Mouse (Mus musculus): ENCODE data around the gene Syvn1. TPM values are rescaled to one million over a fixed set of nuclear protein-coding genes. Genes with fewer than 3 reads are reported as not detected.

The Syvn1 gene
- polyA plus RNA-seq, 1 experiment from 2014 or later: 18.5 TPM

DNA sequence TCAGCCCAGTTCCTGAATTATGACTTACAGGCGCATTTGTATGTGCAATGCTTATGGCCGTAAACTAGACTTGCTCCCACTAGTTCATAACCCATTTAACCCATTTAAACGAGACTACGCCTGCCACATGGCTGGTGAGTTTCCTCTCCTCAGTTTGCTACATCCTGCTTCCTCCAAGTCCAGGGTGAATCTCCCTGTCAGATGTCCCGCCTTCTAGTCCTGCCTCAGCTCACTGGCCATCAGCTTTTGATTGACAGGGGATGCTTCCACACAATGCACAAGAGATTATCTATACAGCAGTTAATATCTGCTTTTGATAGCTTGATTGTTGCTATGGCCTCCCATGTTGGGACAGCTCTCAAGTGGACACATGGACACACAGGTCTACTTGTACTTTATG is 7.9 kb downstream of the Syvn1 start:
- Histone ChIP-seq H3K27me3 (ENCODE audit: control insufficient read depth, insufficient read depth, low read length) (no peaks in the 10 kb centered on the region), H3K9ac (ENCODE audit: low read length) (no peak overlapping the region), H3K36me3 (ENCODE audit: control insufficient read depth, insufficient read depth, low read length) (peaks cover 32% of the 10 kb centered on the region), H3K4me2 (replicated peaks; ENCODE audit: low read depth) (no peak overlapping the region), H3K27ac (replicated peaks) (no peak overlapping the region), H3K4me3 (ENCODE audit: low read depth, low read length) (no peak overlapping the region), H3K4me1 (replicated peaks; ENCODE audit: control insufficient read depth, insufficient read depth) (no peaks in the 10 kb centered on the region; the same call in 1 of the 2 replicates), H3K9me3 (ENCODE audit: control insufficient read depth, low read length) (no peaks in the 10 kb centered on the region)
- ATAC-seq (ENCODE audit: low FRiP score, low TSS enrichment) (no peak), DNase-seq (ENCODE audit: low spot score) (no peak)
- 77% methylated on average over 5 of the region's 5 CpGs for WGBS
- no peak for TF ChIP-seq CTCF (IDR thresholded peaks at IDR 0.05; ENCODE audit: low read depth)

- TF ChIP-seq CTCF (IDR thresholded peaks at IDR 0.05; ENCODE audit: low read depth) (no peak), EP300 (optimal IDR thresholded peaks at IDR 0.05) (no peak)
- no peak for ATAC-seq (ENCODE audit: low FRiP score, low TSS enrichment)
- H3K36me3 ChIP-seq (ENCODE audit: control insufficient read depth, insufficient read depth, low read length): peaks cover 11% of the 10 kb centered on the region
Observed at GRCm38 (mm10) chr19:6056696-6057095, 10.3 kb downstream of the Syvn1 start.

GRCm38 (mm10) chr19:6057313-6058096 is 11.1 kb downstream of the Syvn1 start, which contains the start of the genes Mrpl49 and Fau:
TSS of gene Mrpl49 (minus strand) at chr19:6057785.
TSS of gene Fau (plus strand) at chr19:6057844.
- DNase-seq (ENCODE audit: low spot score) (peak; percentile 99), ATAC-seq (ENCODE audit: low FRiP score, low TSS enrichment) (peak; percentile 85)
- no peaks in the 10 kb centered on the region for H3K9me3 ChIP-seq (ENCODE audit: control insufficient read depth, low read length)
- H3K4me1 ChIP-seq (replicated peaks; ENCODE audit: control insufficient read depth, insufficient read depth): peaks cover 3% of the 10 kb centered on the region
- H3K4me3 ChIP-seq (ENCODE audit: low read depth, low read length): peak within 1 kb of the TSS; percentile 76
- peak within 1 kb of the TSS; percentile 87 for H3K27ac ChIP-seq (replicated peaks)
- H3K36me3 ChIP-seq (ENCODE audit: control insufficient read depth, insufficient read depth, low read length): peaks cover 4% of the 10 kb centered on the region
- H3K9ac ChIP-seq (ENCODE audit: low read length): peak within 1 kb of the TSS; percentile 89
- H3K27me3 ChIP-seq (ENCODE audit: control insufficient read depth, insufficient read depth, low read length): no peaks in the 10 kb centered on the region
- TF ChIP-seq EP300 (optimal IDR thresholded peaks at IDR 0.05) (no peak), CTCF (IDR thresholded peaks at IDR 0.05; ENCODE audit: low read depth) (no peak)
- under 1% methylated on average over 61 of the region's 63 CpGs for WGBS
- H3K4me2 ChIP-seq (replicated peaks; ENCODE audit: low read depth): peak within 1 kb of the TSS; percentile 81

More at GRCm38 (mm10) chr19:6056696-6057095, 10.3 kb downstream of the Syvn1 start:
- DNase-seq (ENCODE audit: low spot score): no peak
- no peaks in the 10 kb centered on the region for H3K27me3 ChIP-seq (ENCODE audit: control insufficient read depth, insufficient read depth, low read length)
- peak overlapping the region; percentile 81 for H3K4me2 ChIP-seq (replicated peaks; ENCODE audit: low read depth)
- no peaks in the 10 kb centered on the region; the same call in 1 of the 2 replicates for H3K4me1 ChIP-seq (replicated peaks; ENCODE audit: control insufficient read depth, insufficient read depth)
- H3K9me3 ChIP-seq (ENCODE audit: control insufficient read depth, low read length): no peaks in the 10 kb centered on the region
- WGBS: 39% methylated on average over 4 of the region's 4 CpGs
- H3K4me3 ChIP-seq (ENCODE audit: low read depth, low read length): peak overlapping the region; percentile 76
- H3K27ac ChIP-seq (replicated peaks): no peak overlapping the region
- H3K9ac ChIP-seq (ENCODE audit: low read length): peak overlapping the region; percentile 32; the same call in 1 of the 2 replicates

GRCm38 (mm10) chr19:6058513-6058912 is 12.1 kb downstream of the Syvn1 start:
- H3K36me3 ChIP-seq (ENCODE audit: control insufficient read depth, insufficient read depth, low read length): no peaks in the 10 kb centered on the region; the same call in none of the 2 replicates
- peak overlapping the region; percentile 89 for H3K9ac ChIP-seq (ENCODE audit: low read length)
- no peaks in the 10 kb centered on the region for H3K27me3 ChIP-seq (ENCODE audit: control insufficient read depth, insufficient read depth, low read length)
- H3K27ac ChIP-seq (replicated peaks): peak overlapping the region; percentile 87
- TF ChIP-seq CTCF (IDR thresholded peaks at IDR 0.05; ENCODE audit: low read depth) (no peak), EP300 (optimal IDR thresholded peaks at IDR 0.05) (no peak)
- H3K9me3 ChIP-seq (ENCODE audit: control insufficient read depth, low read length): no peaks in the 10 kb centered on the region
- H3K4me3 ChIP-seq (ENCODE audit: low read depth, low read length): peak overlapping the region; percentile 76
- H3K4me1 ChIP-seq (replicated peaks; ENCODE audit: control insufficient read depth, insufficient read depth): peaks cover 5% of the 10 kb centered on the region
- no peak for DNase-seq (ENCODE audit: low spot score)
- peak overlapping the region; percentile 66 for H3K4me2 ChIP-seq (replicated peaks; ENCODE audit: low read depth)
- 26% methylated on average over 5 of the region's 5 CpGs for WGBS
- no peak for ATAC-seq (ENCODE audit: low FRiP score, low TSS enrichment)

- ATAC-seq (ENCODE audit: low FRiP score, low TSS enrichment): no peak
- no peak for TF ChIP-seq CTCF (IDR thresholded peaks at IDR 0.05; ENCODE audit: low read depth)
- no peak for TF ChIP-seq EP300 (optimal IDR thresholded peaks at IDR 0.05)
- no peak overlapping the region for H3K27ac ChIP-seq (replicated peaks)
Observed at GRCm38 (mm10) chr19:6058966-6059365, 12.6 kb downstream of the Syvn1 start.

DNA sequence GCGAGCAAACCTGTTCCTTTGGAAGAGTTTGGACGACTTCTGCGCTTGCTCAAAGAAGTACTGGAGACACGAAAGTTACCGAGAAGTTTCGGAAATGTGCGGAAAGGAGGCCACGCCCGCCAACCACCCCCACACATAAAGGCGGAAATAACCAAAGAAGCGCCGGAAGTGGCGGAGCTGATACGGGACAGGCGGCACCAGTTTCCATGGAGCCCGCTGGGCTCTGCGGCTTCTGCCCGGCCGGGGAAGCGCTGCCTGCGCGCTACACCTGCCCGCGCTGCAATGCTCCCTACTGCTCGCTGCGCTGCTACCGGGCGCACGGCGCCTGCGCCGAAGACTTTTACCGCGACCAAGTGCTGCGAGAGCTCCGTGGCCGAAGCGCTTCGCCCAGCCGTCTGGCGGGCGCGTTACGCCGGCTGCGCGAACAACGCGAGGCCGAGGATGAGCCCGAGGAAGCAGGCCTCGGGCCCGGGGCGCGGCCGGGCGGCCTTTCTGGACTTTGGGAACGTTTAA is 14.7 kb downstream of the Syvn1 start, which contains the start of gene Znhit2:
Gene Znhit2 (plus strand): TSS at position 172 of the 513 bp plus-strand sequence.
- Histone ChIP-seq H3K36me3 (ENCODE audit: control insufficient read depth, insufficient read depth, low read length) (no peaks in the 10 kb centered on the region), H3K9ac (ENCODE audit: low read length) (peak within 1 kb of the TSS; percentile 90), H3K4me2 (replicated peaks; ENCODE audit: low read depth) (peak within 1 kb of the TSS; percentile 96), H3K4me1 (replicated peaks; ENCODE audit: control insufficient read depth, insufficient read depth) (peaks cover 5% of the 10 kb centered on the region), H3K27me3 (ENCODE audit: control insufficient read depth, insufficient read depth, low read length) (no peaks in the 10 kb centered on the region), H3K4me3 (ENCODE audit: low read depth, low read length) (peak within 1 kb of the TSS; percentile 83), H3K27ac (replicated peaks) (peak within 1 kb of the TSS; percentile 96), H3K9me3 (ENCODE audit: control insufficient read depth, low read length) (no peaks in the 10 kb centered on the region)
- peak; percentile 53 for TF ChIP-seq EP300 (optimal IDR thresholded peaks at IDR 0.05)
- TF ChIP-seq CTCF (IDR thresholded peaks at IDR 0.05; ENCODE audit: low read depth): no peak; the same call in 1 of the 2 replicates
- peak; percentile 95 for DNase-seq (ENCODE audit: low spot score)
- under 1% methylated on average over 58 of the region's 58 CpGs for WGBS
- peak; percentile 72 for ATAC-seq (ENCODE audit: low FRiP score, low TSS enrichment)

More at GRCm38 (mm10) chr19:6058966-6059365, 12.6 kb downstream of the Syvn1 start:
- no peaks in the 10 kb centered on the region for H3K9me3 ChIP-seq (ENCODE audit: control insufficient read depth, low read length)
- H3K4me3 ChIP-seq (ENCODE audit: low read depth, low read length): peak overlapping the region; percentile 76; the same call in 1 of the 2 replicates
- WGBS: 63% methylated on average over 5 of the region's 5 CpGs
- no peak for DNase-seq (ENCODE audit: low spot score)
- H3K4me1 ChIP-seq (replicated peaks; ENCODE audit: control insufficient read depth, insufficient read depth): peaks cover 5% of the 10 kb centered on the region
- peak overlapping the region; percentile 89 for H3K9ac ChIP-seq (ENCODE audit: low read length)
- no peaks in the 10 kb centered on the region; the same call in none of the 2 replicates for H3K36me3 ChIP-seq (ENCODE audit: control insufficient read depth, insufficient read depth, low read length)
- no peaks in the 10 kb centered on the region for H3K27me3 ChIP-seq (ENCODE audit: control insufficient read depth, insufficient read depth, low read length)
- peak overlapping the region; percentile 66 for H3K4me2 ChIP-seq (replicated peaks; ENCODE audit: low read depth)

All from stomach, postnatal 0 days (tissue).